Mouse (Mus musculus): ENCODE results near the gene Cerkl. TPM values are rescaled to one million over a fixed set of nuclear protein-coding genes. Genes with fewer than 3 reads are reported as not detected.
A peak's percentile ranks its signal among the peaks of the same experiment; 100 is the strongest.

The Cerkl gene
- polyA plus RNA-seq, 2 experiments, result 1.2 to 5.0 TPM

DNA sequence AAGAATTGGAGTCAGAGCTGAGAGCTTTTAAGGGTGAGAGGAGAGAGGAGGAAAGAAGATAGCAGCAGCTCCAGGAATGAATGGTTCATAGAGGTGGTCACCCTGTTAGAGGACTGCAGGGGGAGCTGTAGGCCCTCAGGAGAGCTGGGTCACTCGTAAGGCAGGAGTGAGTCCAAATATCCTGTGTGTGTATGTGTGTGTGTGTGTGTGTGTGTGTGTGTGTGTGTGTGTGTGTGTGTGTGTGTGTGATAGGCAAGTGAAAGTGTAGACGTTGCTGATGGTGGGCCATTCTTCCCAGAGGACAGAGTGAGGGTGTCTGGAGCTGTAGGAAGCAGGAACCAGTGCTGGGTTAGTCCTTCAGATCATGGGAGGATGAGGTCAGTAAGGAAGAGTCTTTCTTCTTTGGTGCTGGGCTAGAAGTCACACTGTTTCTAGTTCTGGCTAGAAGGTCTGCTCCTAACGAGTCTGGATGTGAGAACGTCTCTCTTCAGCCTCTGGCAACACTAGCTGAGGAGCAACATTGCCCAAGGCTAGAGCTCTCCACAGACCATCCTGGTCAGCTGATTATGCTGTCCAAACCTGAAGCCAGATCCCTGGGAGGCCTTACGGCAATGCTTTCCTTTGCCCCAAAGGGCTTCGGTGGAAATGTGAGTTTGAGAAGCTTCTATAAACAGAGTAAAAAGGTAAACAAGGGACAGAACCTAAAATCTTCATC is 83.9 kb downstream of the Cerkl start:
- no peak for ATAC-seq (ENCODE audit: insufficient read depth)

DNA sequence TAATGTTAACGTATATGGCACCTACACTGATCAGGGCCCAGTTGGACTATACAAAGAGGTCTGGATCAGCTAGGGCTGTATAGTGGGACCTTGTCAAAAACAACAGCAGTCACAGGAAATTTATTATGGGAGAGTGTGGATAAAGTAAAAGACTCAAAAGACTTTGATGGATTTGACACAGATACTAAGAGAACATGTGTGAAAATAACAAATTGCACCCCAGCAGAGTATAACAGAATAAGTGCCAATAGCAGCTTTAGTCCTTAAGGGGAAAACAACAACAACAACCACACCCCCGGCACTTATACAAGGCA is 84.5 kb downstream of the Cerkl start:
- H3K27ac ChIP-seq, result no peak overlapping the region
- no peaks in the 10 kb centered on the region for H3K36me3 ChIP-seq (replicated peaks; ENCODE audit: control insufficient read depth, insufficient read depth, low read depth)
- H3K4me1 ChIP-seq (replicated peaks; ENCODE audit: control insufficient read depth in 2 of 2, insufficient read depth in 2 of 2, low read length in 1 of 2), result peaks cover 0 to 5% of the 10 kb centered on the region in 2 experiments; a peak in 1 of 4 replicates
- DNase-seq (ENCODE audit: low read depth in 3 of 3, low spot score in 3 of 3) (no peak), ATAC-seq (ENCODE audit: insufficient read depth) (no peak)
- TF ChIP-seq EP300 (IDR thresholded peaks at IDR 0.05; ENCODE audit: low read depth), result no peak
- TF ChIP-seq CTCF (IDR thresholded peaks at IDR 0.05; ENCODE audit: low read depth), result no peak
- no peak overlapping the region for H3K9ac ChIP-seq (replicated peaks)
- H3K4me3 ChIP-seq (ENCODE audit: insufficient read depth in 1 of 2, low read depth in 2 of 2, low read length in 2 of 2), result no peak overlapping the region
- no peaks in the 10 kb centered on the region for H3K27me3 ChIP-seq (ENCODE audit: control insufficient read depth, insufficient read depth, low read length)
- WGBS (ENCODE audit: insufficient replicate concordance), result 51% methylated on average over 2 of the region's 2 CpGs
- H3K9me3 ChIP-seq (ENCODE audit: control insufficient read depth, low read length), result no peaks in the 10 kb centered on the region
- no peak overlapping the region for H3K4me2 ChIP-seq (ENCODE audit: low read depth)

More for the DNA sequence above, 83.9 kb downstream of the Cerkl start:
- WGBS (ENCODE audit: insufficient replicate concordance), result 29% methylated on average over 6 of the region's 6 CpGs
- Histone ChIP-seq H3K27ac (no peak overlapping the region), H3K4me3 (ENCODE audit: insufficient read depth in 1 of 2, low read depth in 2 of 2, low read length in 2 of 2) (no peak overlapping the region), H3K36me3 (replicated peaks; ENCODE audit: control insufficient read depth, insufficient read depth, low read depth) (no peaks in the 10 kb centered on the region), H3K4me2 (ENCODE audit: low read depth) (no peak overlapping the region), H3K9ac (replicated peaks) (no peak overlapping the region), H3K9me3 (ENCODE audit: control insufficient read depth, low read length) (no peaks in the 10 kb centered on the region), H3K27me3 (ENCODE audit: control insufficient read depth, insufficient read depth, low read length) (no peaks in the 10 kb centered on the region), H3K4me1 (replicated peaks; ENCODE audit: control insufficient read depth in 2 of 2, insufficient read depth in 2 of 2, low read length in 1 of 2) (peaks cover 0 to 5% of the 10 kb centered on the region in 2 experiments; a peak in 1 of 4 replicates)
- TF ChIP-seq CTCF (IDR thresholded peaks at IDR 0.05; ENCODE audit: low read depth), result peak; percentile 67
- no peak for TF ChIP-seq EP300 (IDR thresholded peaks at IDR 0.05; ENCODE audit: low read depth)
- no peak for DNase-seq (ENCODE audit: low read depth in 3 of 3, low spot score in 3 of 3)

DNA sequence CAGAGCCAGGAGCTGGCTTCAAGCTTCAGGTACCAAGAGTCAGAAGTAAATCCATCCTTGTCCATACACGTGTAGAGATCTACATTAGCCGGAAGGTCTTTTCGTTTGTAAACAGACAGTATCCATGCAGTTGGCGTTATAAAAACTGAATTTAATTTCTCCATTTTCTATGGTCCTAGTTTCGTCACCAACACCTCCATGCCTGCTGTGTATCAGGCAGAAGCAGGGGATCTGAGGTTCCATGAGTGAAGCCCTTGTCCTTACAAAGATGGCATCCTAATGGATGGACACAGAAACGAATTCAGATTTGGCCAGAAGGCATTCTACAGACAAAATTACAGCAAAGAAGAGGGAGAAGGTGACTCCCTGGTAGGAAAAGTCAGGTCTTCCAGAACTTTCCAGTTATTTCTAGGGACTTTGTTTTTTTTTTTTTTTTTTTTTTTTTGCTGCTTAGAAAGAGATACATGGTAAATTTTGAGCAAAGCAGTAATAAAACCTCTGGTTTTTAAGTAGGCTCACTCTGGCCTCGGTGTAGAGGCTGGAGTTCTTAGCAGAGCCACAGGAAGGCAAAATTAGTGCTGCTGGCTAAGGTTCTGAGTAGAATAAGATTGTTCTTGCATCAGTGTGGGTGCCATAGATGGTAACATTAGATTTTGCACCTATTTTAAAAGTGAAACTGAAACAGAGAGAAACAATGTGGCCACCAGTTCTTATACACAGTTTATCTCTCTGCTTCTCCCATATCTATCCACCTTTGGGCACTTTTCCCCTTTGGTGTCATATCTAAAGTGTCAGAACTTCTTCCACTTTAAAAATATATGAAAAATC is 85.0 kb downstream of the Cerkl start:
- Histone ChIP-seq H3K4me1 (replicated peaks; ENCODE audit: control insufficient read depth in 2 of 2, insufficient read depth in 2 of 2, low read length in 1 of 2) (peaks cover 0 to 5% of the 10 kb centered on the region in 2 experiments; a peak in 1 of 4 replicates), H3K27ac (no peak overlapping the region), H3K4me2 (ENCODE audit: low read depth) (no peak overlapping the region), H3K36me3 (replicated peaks; ENCODE audit: control insufficient read depth, insufficient read depth, low read depth) (no peaks in the 10 kb centered on the region), H3K9ac (replicated peaks) (no peak overlapping the region), H3K27me3 (ENCODE audit: control insufficient read depth, insufficient read depth, low read length) (no peaks in the 10 kb centered on the region), H3K4me3 (ENCODE audit: insufficient read depth in 1 of 2, low read depth in 2 of 2, low read length in 2 of 2) (no peak overlapping the region), H3K9me3 (ENCODE audit: control insufficient read depth, low read length) (no peaks in the 10 kb centered on the region)
- WGBS (ENCODE audit: insufficient replicate concordance), result 59% methylated on average over 7 of the region's 7 CpGs
- no peak for DNase-seq (ENCODE audit: low read depth in 3 of 3, low spot score in 3 of 3)
- no peak for ATAC-seq (ENCODE audit: insufficient read depth)
- TF ChIP-seq CTCF (IDR thresholded peaks at IDR 0.05; ENCODE audit: low read depth) (no peak), EP300 (IDR thresholded peaks at IDR 0.05; ENCODE audit: low read depth) (no peak)

DNA sequence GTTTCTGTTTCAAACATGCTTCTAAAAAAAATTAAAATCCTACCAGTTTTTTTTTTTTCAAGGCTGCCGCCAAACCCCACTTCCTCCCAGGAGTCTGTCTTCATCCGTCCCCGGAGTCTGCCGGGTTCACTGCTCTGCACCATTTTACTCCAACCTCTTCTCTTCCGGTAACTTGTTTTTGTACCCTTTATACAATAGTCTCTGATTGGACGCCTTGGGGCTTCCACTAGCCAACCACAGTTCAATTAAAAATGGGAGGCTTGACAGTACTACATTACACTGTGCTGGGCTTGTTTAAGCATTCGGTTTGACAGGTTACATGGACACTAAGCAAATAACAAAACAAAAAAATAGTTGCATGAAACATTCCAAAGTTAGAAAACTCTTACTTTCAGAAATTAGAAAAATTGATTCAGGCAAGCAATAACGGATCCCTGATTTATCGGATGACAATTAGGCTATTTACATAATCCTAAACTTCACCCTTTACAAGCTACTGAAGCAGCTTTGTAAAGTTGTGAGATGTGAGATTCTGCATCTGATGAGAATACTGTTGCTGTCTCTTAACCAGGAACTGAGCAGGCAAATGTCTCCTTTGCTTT is 85.8 kb downstream of the Cerkl start:
- Histone ChIP-seq H3K9me3 (ENCODE audit: control insufficient read depth, low read length) (no peaks in the 10 kb centered on the region), H3K36me3 (replicated peaks; ENCODE audit: control insufficient read depth, insufficient read depth, low read depth) (no peaks in the 10 kb centered on the region), H3K4me3 (ENCODE audit: insufficient read depth in 1 of 2, low read depth in 2 of 2, low read length in 2 of 2) (no peak overlapping the region), H3K4me2 (ENCODE audit: low read depth) (no peak overlapping the region), H3K4me1 (replicated peaks; ENCODE audit: control insufficient read depth in 2 of 2, insufficient read depth in 2 of 2, low read length in 1 of 2) (peaks cover 0 to 5% of the 10 kb centered on the region in 2 experiments; a peak in 1 of 4 replicates), H3K9ac (replicated peaks) (no peak overlapping the region), H3K27ac (no peak overlapping the region), H3K27me3 (ENCODE audit: control insufficient read depth, insufficient read depth, low read length) (no peaks in the 10 kb centered on the region)
- TF ChIP-seq CTCF (IDR thresholded peaks at IDR 0.05; ENCODE audit: low read depth) (no peak), EP300 (IDR thresholded peaks at IDR 0.05; ENCODE audit: low read depth) (no peak)
- DNase-seq (ENCODE audit: low read depth in 3 of 3, low spot score in 3 of 3) (no peak), ATAC-seq (ENCODE audit: insufficient read depth) (no peak)
- 59% methylated on average over 9 of the region's 9 CpGs for WGBS (ENCODE audit: insufficient replicate concordance)

DNA sequence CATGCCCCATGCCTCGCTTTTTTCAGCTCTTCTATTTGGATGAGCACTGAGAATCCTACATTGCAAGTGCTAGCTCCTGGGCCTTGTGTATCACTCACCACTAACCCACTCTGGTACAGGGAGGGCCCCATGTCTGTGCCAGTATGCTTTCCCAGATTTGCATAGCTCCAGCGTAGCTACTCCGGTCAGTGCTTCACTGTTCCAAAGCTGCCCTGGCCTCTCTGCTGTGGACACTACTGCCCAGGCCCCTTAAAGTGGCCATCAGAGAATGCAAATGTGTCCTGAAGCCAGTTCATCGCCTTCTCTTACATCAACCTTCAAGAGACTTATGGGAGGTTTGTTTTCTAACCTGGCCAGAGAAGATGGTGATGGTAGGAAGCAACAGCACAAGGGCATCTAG is 86.7 kb downstream of the Cerkl start:
- ATAC-seq (ENCODE audit: insufficient read depth) (no peak), DNase-seq (ENCODE audit: low read depth in 3 of 3, low spot score in 3 of 3) (no peak)
- Histone ChIP-seq H3K36me3 (replicated peaks; ENCODE audit: control insufficient read depth, insufficient read depth, low read depth) (no peaks in the 10 kb centered on the region), H3K4me2 (ENCODE audit: low read depth) (no peak overlapping the region), H3K9me3 (ENCODE audit: control insufficient read depth, low read length) (no peaks in the 10 kb centered on the region), H3K4me1 (replicated peaks; ENCODE audit: control insufficient read depth in 2 of 2, insufficient read depth in 2 of 2, low read length in 1 of 2) (peaks cover 0 to 5% of the 10 kb centered on the region in 2 experiments; a peak in 1 of 4 replicates), H3K27me3 (ENCODE audit: control insufficient read depth, insufficient read depth, low read length) (no peaks in the 10 kb centered on the region), H3K27ac (no peak overlapping the region), H3K9ac (replicated peaks) (no peak overlapping the region), H3K4me3 (ENCODE audit: insufficient read depth in 1 of 2, low read depth in 2 of 2, low read length in 2 of 2) (no peak overlapping the region)
- no peak for TF ChIP-seq EP300 (IDR thresholded peaks at IDR 0.05; ENCODE audit: low read depth)
- TF ChIP-seq CTCF (IDR thresholded peaks at IDR 0.05; ENCODE audit: low read depth), result no peak
- WGBS (ENCODE audit: insufficient replicate concordance), result 78% methylated on average over 4 of the region's 4 CpGs

All from liver, embryonic 14.5 days (tissue).